Mouse (Mus musculus) gonadal fat pad, adult 2 months (tissue): ENCODE measurements around the gene Id2. TPM values are rescaled to one million over a fixed set of nuclear protein-coding genes. Genes with fewer than 3 reads are reported as not detected.
A peak's percentile ranks its signal among the peaks of the same experiment; 100 is the strongest.

Source experiments
- DNase-seq: peaks from one replicate; pipeline ENCODE4 v3.0.0-alpha.2; 2012; ENCODE audit warnings: low read depth
- polyA plus RNA-seq: library from polyadenylated mRNA; depleted of rRNA; stranded (reverse); fragments of >200 nt; gene quantifications from 2 replicates; pipeline ENCODE4 v1.2.3, GENCODE M21; 2012; rRNA removed

Id2 gene
- polyA plus RNA-seq, 1 experiment = 69.6 TPM

DNA sequence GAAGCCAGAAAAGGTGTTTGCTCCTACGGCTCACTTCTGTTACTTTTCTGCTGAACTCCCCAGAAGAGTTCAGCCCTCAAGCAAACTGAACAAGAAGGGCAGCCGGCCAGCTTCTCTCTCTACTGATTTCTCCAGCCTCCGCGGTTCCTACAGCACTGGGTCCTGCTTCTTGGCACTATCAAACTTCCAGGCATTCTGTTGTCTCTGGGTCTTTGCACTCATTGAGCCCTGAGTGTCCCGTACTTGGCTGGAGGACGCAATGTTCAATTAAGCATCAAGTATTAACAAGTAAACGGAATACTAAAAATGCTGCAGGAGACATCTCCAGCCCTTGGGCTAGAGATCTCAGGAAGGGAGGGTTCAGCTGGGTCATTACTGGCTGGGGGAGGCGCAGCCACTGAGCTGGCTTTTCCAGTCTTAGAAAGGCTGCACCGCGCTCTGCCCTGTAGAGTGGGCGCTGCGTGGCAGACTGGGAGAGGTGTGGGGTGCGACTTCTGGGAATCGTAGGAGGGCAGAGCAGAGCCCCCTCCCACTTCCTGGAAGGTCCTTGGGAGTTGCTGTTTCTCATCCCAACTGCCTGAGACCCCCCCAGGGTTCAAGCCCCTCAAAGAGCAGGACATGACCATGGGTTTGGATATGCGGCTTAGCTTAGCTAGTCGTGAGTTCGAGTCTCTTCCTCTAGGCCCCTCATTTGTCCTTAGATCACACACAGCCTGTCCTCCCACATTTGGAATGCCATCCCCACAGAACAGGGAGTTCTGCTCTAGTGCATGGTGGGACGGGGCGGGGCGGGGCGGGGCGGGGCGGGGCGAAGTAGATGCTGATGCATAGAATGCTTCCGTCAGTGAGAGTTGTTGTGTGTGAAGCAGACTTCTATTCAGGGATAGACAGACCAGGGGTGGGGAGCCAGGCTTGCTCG lies 13.4 kb downstream of the Id2 start:
- DNase-seq = no peak

DNA sequence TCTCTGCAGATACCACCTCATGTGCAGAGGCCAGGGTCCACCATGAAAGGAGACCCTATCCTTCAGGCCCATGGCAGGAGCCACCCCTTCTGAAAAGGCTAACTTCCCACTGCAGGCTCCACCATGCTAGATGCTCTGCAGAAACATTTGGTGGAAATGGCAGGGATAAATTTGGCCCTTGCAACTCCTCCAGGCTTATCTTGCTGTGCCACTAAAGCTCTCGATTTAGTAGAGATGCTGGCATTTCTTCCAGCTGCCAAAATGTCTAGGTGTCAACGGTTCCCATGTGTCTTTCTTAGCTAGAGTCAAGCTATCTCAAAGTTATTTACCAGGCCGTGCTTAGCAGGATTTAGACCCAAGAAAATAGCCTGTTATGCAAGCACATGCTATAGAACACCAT lies 22.6 kb downstream of the Id2 start:
- no peak for DNase-seq

DNA sequence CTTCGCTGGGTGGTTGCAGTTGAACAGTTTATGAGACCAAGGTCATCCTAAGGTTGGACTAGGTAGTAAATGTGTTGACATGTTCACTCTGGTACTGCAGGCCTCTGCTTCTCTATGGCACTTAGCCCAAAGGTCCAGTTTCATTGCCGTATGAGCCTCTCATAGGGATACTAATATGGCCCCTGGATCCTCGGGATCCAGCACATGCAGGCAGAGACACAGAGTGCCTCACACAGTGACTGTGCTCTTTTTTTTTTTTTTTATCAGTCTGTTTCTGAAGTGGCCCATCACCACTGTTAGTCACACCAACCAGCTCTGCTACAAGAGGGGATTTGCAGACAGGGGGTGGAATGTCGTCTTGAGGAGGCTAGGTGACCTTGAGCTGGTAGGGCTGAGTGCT lies 23.6 kb downstream of the Id2 start:
- DNase-seq = no peak

DNA sequence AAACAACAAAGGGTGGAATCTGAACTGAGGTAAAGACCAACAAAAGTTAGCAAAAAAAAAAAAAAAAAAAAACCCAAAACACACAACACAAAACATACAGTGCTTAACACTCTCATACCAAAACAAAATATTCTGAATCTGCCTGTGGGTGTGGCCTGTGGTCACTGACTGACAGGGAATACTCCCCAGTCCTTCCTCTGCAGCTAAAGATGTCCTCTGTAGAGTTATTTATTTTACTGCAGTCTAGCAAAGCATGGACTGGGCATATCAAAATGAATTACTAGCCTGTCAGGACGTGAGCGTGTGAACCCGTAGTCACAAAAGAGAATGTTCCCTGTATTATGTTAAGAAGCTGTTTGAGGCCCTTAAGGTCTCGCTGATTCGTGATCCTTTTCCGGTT lies 34.7 kb downstream of the Id2 start:
- no peak for DNase-seq

DNA sequence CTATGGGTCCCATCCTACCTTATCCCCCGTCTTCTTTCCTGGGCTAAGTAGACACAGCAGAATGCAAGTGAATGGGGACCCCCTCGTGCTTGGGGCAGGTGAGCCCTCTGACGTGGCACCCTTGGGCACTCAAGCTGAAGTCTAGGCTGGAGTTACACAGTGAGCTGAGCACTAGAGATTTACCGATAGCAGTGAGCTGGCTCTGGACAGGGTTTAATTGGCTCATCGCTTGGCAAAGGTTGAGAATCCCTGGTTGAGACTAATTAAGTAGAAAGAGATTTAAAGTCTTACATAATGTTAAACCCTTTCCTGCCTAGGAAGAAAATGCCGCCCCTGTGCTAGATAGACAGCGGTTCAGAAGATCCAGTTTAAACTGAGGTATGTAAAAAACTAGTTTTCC lies 36.0 kb downstream of the Id2 start:
- DNase-seq = peak; percentile 92

DNA sequence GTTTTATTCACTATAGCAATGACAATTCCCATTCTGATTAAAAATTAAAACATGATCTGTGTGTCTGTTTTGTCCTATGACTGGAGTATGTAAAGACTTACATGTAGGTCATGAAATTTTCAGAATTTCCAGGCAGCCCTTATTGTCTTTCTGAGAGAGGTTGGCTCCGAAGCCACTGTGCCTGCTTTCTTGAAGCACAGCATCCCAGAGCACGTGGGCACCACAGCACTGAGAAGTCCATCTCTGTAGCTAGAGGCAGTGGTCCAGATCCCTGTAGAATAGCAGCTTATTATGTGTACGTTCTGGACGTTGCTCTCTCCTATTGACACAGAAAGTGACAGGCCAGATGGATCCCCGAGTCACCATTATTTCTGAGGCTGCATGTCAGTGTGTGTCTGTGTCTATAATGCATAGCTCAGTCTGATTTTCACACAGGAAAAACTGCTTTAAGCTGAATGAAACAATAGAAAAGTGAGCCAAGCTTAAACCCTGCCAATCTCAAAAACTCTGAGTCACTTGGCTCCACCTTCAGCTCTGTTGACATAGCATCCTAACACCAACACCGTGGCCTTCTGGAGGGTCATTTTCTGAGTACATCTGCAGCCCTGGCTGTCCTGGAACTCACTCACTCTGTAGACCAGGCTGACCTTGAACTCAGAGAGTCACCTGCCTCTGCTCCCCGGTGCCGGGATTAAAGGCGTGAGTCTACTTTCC lies 37.3 kb downstream of the Id2 start:
- DNase-seq = peak; percentile 44

DNA sequence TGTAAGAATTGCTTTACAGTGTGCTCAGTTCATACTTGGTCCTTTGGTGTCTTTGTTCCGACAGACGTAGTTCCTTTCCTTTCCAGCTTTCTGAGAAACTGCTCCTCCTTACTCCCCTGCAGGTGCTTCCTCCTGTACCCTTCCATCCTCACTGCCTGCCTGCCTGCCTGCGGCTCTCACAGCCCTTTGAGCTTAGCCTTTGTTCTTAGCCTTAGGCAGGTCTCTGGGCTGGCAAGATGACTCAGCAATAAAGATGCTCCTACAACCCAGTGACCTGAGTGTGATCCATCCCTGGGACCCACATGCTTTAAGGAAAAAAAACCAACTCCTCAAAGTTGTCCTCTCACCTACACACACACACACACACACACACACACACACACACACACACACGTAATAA lies 42.0 kb downstream of the Id2 start:
- DNase-seq = no peak

DNA sequence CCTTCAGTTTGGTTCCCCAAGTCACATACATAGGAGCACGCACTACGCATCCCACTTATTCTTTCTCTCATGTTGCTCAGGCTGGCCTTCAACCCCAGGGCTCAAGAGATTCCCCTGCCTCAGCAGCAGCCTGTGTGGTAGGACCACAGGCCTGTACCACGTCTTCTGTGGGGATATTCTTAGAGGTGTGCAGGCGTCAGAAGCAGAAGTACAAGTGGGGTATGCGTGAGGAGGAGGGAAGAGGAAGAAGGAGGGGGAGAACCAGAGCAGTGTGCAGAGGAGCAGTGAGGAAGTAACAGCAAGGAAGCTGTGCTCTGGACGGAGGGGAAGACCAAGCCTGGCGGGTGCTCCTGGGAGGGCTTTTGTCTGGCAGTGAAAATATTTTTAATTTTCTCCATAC lies 42.4 kb downstream of the Id2 start:
- DNase-seq = no peak

DNA sequence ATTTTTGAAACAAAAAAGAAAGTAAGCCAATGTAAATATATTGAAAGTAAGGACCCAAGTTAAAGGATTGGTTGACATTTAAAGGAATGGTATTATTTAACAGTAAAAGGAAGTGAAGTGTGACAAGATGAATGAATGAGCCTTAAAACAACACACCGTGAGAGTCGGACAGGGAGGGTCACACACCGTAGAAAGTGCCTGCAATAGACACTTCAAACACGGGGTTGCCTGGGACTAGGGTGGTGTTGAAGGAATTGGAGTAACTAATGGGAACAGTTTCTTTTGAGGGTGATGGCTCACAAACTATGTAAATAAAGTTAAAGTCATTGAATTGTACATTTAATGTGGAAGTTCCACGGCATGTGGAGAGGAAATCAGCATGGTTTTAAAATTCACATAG lies 47.7 kb downstream of the Id2 start:
- DNase-seq = no peak

DNA sequence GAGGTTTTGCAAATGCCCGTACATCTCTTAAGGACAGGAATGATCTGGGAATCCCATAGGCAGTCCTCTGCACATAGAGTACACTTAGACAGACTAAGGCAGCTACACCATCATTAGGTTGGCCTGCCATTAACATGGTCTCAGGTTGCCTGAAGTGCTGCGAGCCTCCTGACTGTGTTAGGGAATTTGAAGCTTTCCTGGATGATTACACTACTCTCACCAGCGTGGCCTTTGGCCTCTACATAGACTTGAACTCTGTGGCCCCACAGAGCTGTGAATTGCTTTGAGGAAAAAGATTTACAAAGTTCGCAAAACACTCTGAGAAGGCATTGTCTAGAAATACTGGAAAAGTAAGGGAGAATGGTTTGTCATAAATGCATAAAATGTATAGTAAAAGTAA lies 52.4 kb downstream of the Id2 start:
- DNase-seq = no peak

DNA sequence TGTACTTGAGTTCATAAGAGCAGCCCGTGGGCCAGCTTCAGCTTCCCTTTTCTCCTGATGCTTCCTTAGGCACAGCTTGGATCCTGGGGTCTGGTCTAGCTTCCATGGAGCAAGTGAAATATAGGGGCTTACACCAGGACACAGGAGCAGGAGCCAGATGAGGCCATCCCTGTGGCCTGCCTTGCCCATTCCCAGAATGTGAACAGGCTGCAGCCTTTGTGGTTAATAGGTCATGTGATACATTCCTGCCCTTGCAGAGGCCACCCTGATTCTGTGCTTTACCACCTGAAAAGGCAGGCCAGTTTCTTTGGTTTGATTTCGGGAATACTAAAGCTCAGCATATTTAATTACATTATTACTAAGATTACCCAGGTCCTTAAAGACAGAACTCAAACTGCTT lies 52.9 kb downstream of the Id2 start:
- no peak for DNase-seq

Other genes starting within 250 kb of the Id2 start
- 30.1 and 32.6 TPM in 2 replicates for gene Kidins220, start 122.2 kb downstream of the Id2 start, polyA plus RNA-seq